11 mouse cellular contexts compared by ENCODE assay signal in the genomic region with DNA sequence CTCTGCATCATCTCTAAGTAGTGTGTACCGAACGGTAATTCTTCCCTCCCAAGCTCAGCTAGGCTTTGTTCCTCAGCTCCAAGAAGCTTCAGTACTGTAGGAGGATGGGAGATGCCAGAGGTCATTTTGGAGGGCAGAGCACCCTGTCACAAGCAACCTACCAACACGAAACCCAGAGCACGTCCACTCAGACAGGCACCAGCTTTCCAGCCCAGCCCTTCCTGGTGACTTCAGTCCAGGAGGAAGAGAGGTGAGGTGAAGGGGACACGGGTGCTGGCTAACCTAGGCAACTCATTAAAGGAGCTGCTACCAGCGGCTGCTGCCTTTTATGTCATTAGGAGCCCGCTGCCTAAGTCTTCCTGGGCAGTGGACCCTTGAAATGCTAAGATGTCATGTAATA.
DNase-seq lines count a peak whose midpoint lies in the region; ATAC-seq and TF ChIP-seq lines count a peak whose summit lies in the region.
"Had no signal": no experiment of that assay in that cellular context is flagged by ENCODE, and none has a peak within 500 bp of the region (broad histone marks: within the 10 kb centered on the region; RNA-seq: fewer than 3 reads in every experiment).

No protein-coding gene starts in this region.

- peaks cover 11% of the 10 kb centered on the region for H3K36me3 ChIP-seq in heart, embryonic 16.5 days (ENCODE audit: control insufficient read depth, insufficient read depth)
- peaks cover 12% of the 10 kb centered on the region for H3K36me3 ChIP-seq in heart, embryonic 11.5 days (ENCODE audit: control insufficient read depth, insufficient read depth, low read length)
- H3K36me3 ChIP-seq in intestine, embryonic 16.5 days (ENCODE audit: control insufficient read depth, insufficient read depth, low read length) = no peaks in the 10 kb centered on the region
- peaks cover 11% of the 10 kb centered on the region for H3K36me3 ChIP-seq in neural tube, embryonic 12.5 days

- peak overlapping the region; percentile 55 for H3K27ac ChIP-seq in heart, embryonic 16.5 days (ENCODE audit: low read length)
- H3K27ac ChIP-seq in heart, embryonic 11.5 days (ENCODE audit: low read depth, low read length) = no peak overlapping the region
- peak overlapping the region; percentile 28 for H3K27ac ChIP-seq in layer of hippocampus, adult 2 months
- 0 out of 2 replicates have a peak overlapping the region, but pooled peaks have one; percentile 29 for H3K27ac ChIP-seq in intestine, embryonic 16.5 days (ENCODE audit: low read length)
- H3K27ac ChIP-seq in neural tube, embryonic 12.5 days = 0 out of 2 replicates have a peak overlapping the region, but pooled peaks have one; percentile 5
- H3K27ac ChIP-seq: liver, embryonic 15.5 days; midbrain, embryonic 12.5 days had no signal

- no peaks in the 10 kb centered on the region for H3K27me3 ChIP-seq in heart, embryonic 16.5 days (ENCODE audit: control insufficient read depth, insufficient read depth, low read length)
- H3K27me3 ChIP-seq in heart, embryonic 11.5 days (ENCODE audit: control insufficient read depth, insufficient read depth, low read length) = no peaks in the 10 kb centered on the region
- no peaks in the 10 kb centered on the region for H3K27me3 ChIP-seq in intestine, embryonic 16.5 days (replicated peaks; ENCODE audit: control insufficient read depth, insufficient read depth, low read length)
- H3K27me3 ChIP-seq in neural tube, embryonic 12.5 days (replicated peaks) = no peaks in the 10 kb centered on the region
- H3K27me3 ChIP-seq: liver, embryonic 15.5 days; midbrain, embryonic 12.5 days; Patski had no signal

- H3K9ac ChIP-seq in heart, embryonic 16.5 days (ENCODE audit: low read length) = no peak overlapping the region
- no peak overlapping the region for H3K9ac ChIP-seq in heart, embryonic 11.5 days (ENCODE audit: low read depth, low read length)
- no peak overlapping the region for H3K9ac ChIP-seq in intestine, embryonic 16.5 days (ENCODE audit: low read depth, low read length)
- 0 out of 2 replicates have a peak overlapping the region, but pooled peaks have one; percentile 13 for H3K9ac ChIP-seq in neural tube, embryonic 12.5 days
- H3K9ac ChIP-seq: liver, embryonic 15.5 days; midbrain, embryonic 12.5 days had no signal

- DNase-seq in layer of hippocampus, adult 2 months (ENCODE audit: low spot score in 2 of 2) = no peak
- no peak for DNase-seq in layer of hippocampus, postnatal 25 days (ENCODE audit: extremely low spot score in 1 of 2, low spot score in 1 of 2)
- DNase-seq in adrenal gland, adult 18-20 months (ENCODE audit: low spot score in 2 of 2) = no peak
- DNase-seq: adrenal gland, adult 8-10 months had no signal

- ATAC-seq in heart, embryonic 16.5 days (replicated peaks; ENCODE audit: extremely low read depth, insufficient read depth, low FRiP score) = no peak
- ATAC-seq in heart, embryonic 11.5 days (replicated peaks; ENCODE audit: insufficient number of reproducible peaks, low FRiP score, low TSS enrichment) = no peak
- ATAC-seq in intestine, embryonic 16.5 days = no peak
- ATAC-seq in neural tube, embryonic 12.5 days (ENCODE audit: low FRiP score, low read depth) = no peak
- ATAC-seq: Patski had no signal

- H3K4me2 ChIP-seq in heart, embryonic 16.5 days (ENCODE audit: low read depth, low read length) = no peak overlapping the region
- no peak overlapping the region for H3K4me2 ChIP-seq in heart, embryonic 11.5 days
- no peak overlapping the region for H3K4me2 ChIP-seq in intestine, embryonic 16.5 days (ENCODE audit: low read depth, low read length)
- 0 out of 2 replicates have a peak overlapping the region, but pooled peaks have one; percentile 12 for H3K4me2 ChIP-seq in neural tube, embryonic 12.5 days (replicated peaks)
- H3K4me2 ChIP-seq: liver, embryonic 15.5 days; midbrain, embryonic 12.5 days had no signal

- WGBS in heart, embryonic 16.5 days = 52% methylated on average over 7 of the region's 7 CpGs
- WGBS in heart, embryonic 11.5 days (ENCODE audit: insufficient replicate concordance) = 63% methylated on average over 7 of the region's 7 CpGs
- 52% methylated on average over 7 of the region's 7 CpGs for WGBS in intestine, embryonic 16.5 days
- 20% methylated on average over 7 of the region's 7 CpGs for WGBS in neural tube, embryonic 12.5 days

- peaks cover 20% of the 10 kb centered on the region for H3K4me1 ChIP-seq in heart, embryonic 16.5 days (ENCODE audit: control insufficient read depth, insufficient read depth, low read length)
- peaks cover 27% of the 10 kb centered on the region for H3K4me1 ChIP-seq in heart, embryonic 11.5 days (ENCODE audit: control insufficient read depth, insufficient read depth, low read length)
- H3K4me1 ChIP-seq in intestine, embryonic 16.5 days (ENCODE audit: control insufficient read depth, insufficient read depth, low read length) = peaks cover 6% of the 10 kb centered on the region; the same call in 1 of the 2 replicates
- peaks cover 20% of the 10 kb centered on the region for H3K4me1 ChIP-seq in neural tube, embryonic 12.5 days

- TF ChIP-seq CTCF in layer of hippocampus, adult 2 months (conservative IDR thresholded peaks at IDR 0.05) = no peak

- no peak overlapping the region for H3K4me3 ChIP-seq in heart, embryonic 16.5 days (ENCODE audit: low read length)
- H3K4me3 ChIP-seq in heart, embryonic 11.5 days (ENCODE audit: low read depth, low read length) = no peak overlapping the region
- no peak overlapping the region for H3K4me3 ChIP-seq in layer of hippocampus, adult 2 months
- H3K4me3 ChIP-seq in intestine, embryonic 16.5 days (ENCODE audit: low read length) = no peak overlapping the region
- no peak overlapping the region for H3K4me3 ChIP-seq in neural tube, embryonic 12.5 days
- H3K4me3 ChIP-seq: liver, embryonic 15.5 days; midbrain, embryonic 12.5 days had no signal

- no peaks in the 10 kb centered on the region for H3K9me3 ChIP-seq in heart, embryonic 16.5 days (replicated peaks; ENCODE audit: control insufficient read depth, low read length)
- H3K9me3 ChIP-seq in heart, embryonic 11.5 days (replicated peaks; ENCODE audit: control insufficient read depth, low read length) = no peaks in the 10 kb centered on the region
- H3K9me3 ChIP-seq in intestine, embryonic 16.5 days (ENCODE audit: control insufficient read depth, low read length) = no peaks in the 10 kb centered on the region
- H3K9me3 ChIP-seq in neural tube, embryonic 12.5 days = no peaks in the 10 kb centered on the region
- H3K9me3 ChIP-seq: liver, embryonic 15.5 days; midbrain, embryonic 12.5 days had no signal
